Mouse (Mus musculus): ENCODE data around the gene BC004004. TPM values are rescaled to one million over a fixed set of nuclear protein-coding genes. Genes with fewer than 3 reads are reported as not detected.

The BC004004 gene
- polyA plus RNA-seq, 1 experiment from 2014 or later: 73.7 TPM

GRCm38 (mm10) chr17:29302149-29302548 is 33.6 kb downstream of the BC004004 start:
- no peak overlapping the region for H3K9ac ChIP-seq (replicated peaks)
- peaks cover 47% of the 10 kb centered on the region for H3K36me3 ChIP-seq
- H3K27me3 ChIP-seq: peaks cover 10% of the 10 kb centered on the region; the same call in 1 of the 2 replicates
- no peaks in the 10 kb centered on the region for H3K9me3 ChIP-seq
- H3K4me1 ChIP-seq: peaks cover 13% of the 10 kb centered on the region
- 78% methylated on average over 5 of the region's 5 CpGs for WGBS
- H3K4me2 ChIP-seq (replicated peaks): no peak overlapping the region
- no peak for ATAC-seq (ENCODE audit: low FRiP score, low read depth)
- no peak overlapping the region for H3K4me3 ChIP-seq
- no peak overlapping the region for H3K27ac ChIP-seq (replicated peaks)

GRCm38 (mm10) chr17:29303087-29303486 is 34.5 kb downstream of the BC004004 start:
- Histone ChIP-seq H3K9ac (replicated peaks) (no peak overlapping the region), H3K36me3 (peaks cover 42% of the 10 kb centered on the region), H3K4me2 (replicated peaks) (no peak overlapping the region), H3K9me3 (no peaks in the 10 kb centered on the region), H3K4me1 (peaks cover 13% of the 10 kb centered on the region), H3K27me3 (peaks cover 10% of the 10 kb centered on the region; the same call in 1 of the 2 replicates), H3K4me3 (no peak overlapping the region), H3K27ac (replicated peaks) (no peak overlapping the region)
- ATAC-seq (ENCODE audit: low FRiP score, low read depth): no peak
- WGBS: 57% methylated on average over 3 of the region's 3 CpGs

GRCm38 (mm10) chr17:29303856-29304255 is 35.3 kb downstream of the BC004004 start:
- H3K36me3 ChIP-seq: peaks cover 36% of the 10 kb centered on the region
- peaks cover 10% of the 10 kb centered on the region; the same call in 1 of the 2 replicates for H3K27me3 ChIP-seq
- H3K9ac ChIP-seq (replicated peaks): no peak overlapping the region
- no peak overlapping the region for H3K4me3 ChIP-seq
- no peak overlapping the region for H3K4me2 ChIP-seq (replicated peaks)
- H3K4me1 ChIP-seq: peaks cover 13% of the 10 kb centered on the region
- no peak overlapping the region for H3K27ac ChIP-seq (replicated peaks)
- ATAC-seq (ENCODE audit: low FRiP score, low read depth): no peak
- 66% methylated on average over 3 of the region's 3 CpGs for WGBS
- no peaks in the 10 kb centered on the region for H3K9me3 ChIP-seq

- H3K4me1 ChIP-seq: peaks cover 16% of the 10 kb centered on the region
- ATAC-seq (ENCODE audit: low FRiP score, low read depth): no peak
- no peak overlapping the region for H3K9ac ChIP-seq (replicated peaks)
- no peaks in the 10 kb centered on the region for H3K9me3 ChIP-seq
- peaks cover 29% of the 10 kb centered on the region for H3K36me3 ChIP-seq
- no peak overlapping the region for H3K27ac ChIP-seq (replicated peaks)
- H3K4me3 ChIP-seq: no peak overlapping the region
- peaks cover 10% of the 10 kb centered on the region; the same call in 1 of the 2 replicates for H3K27me3 ChIP-seq
- H3K4me2 ChIP-seq (replicated peaks): no peak overlapping the region
- WGBS: 74% methylated on average over 13 of the region's 13 CpGs
Observed at GRCm38 (mm10) chr17:29304376-29305057, 35.9 kb downstream of the BC004004 start.

- no peak for ATAC-seq (ENCODE audit: low FRiP score, low read depth)
- no peak overlapping the region for H3K9ac ChIP-seq (replicated peaks)
Observed at GRCm38 (mm10) chr17:29305058-29305806, 36.6 kb downstream of the BC004004 start.

GRCm38 (mm10) chr17:29305871-29306270 is 37.3 kb downstream of the BC004004 start:
- H3K36me3 ChIP-seq: peaks cover 16% of the 10 kb centered on the region
- no peak for ATAC-seq (ENCODE audit: low FRiP score, low read depth)
- WGBS: 67% methylated on average over 7 of the region's 7 CpGs

More at GRCm38 (mm10) chr17:29305058-29305806, 36.6 kb downstream of the BC004004 start:
- Histone ChIP-seq H3K4me1 (peaks cover 16% of the 10 kb centered on the region), H3K4me2 (replicated peaks) (no peak overlapping the region), H3K27ac (replicated peaks) (no peak overlapping the region), H3K4me3 (no peak overlapping the region), H3K9me3 (no peaks in the 10 kb centered on the region), H3K36me3 (peaks cover 22% of the 10 kb centered on the region), H3K27me3 (peaks cover 10% of the 10 kb centered on the region; the same call in 1 of the 2 replicates)
- WGBS: 29% methylated on average over 15 of the region's 15 CpGs

GRCm38 (mm10) chr17:29310056-29310623 is 41.6 kb downstream of the BC004004 start:
- no peak overlapping the region for H3K27ac ChIP-seq (replicated peaks)
- 86% methylated on average over 21 of the region's 21 CpGs for WGBS
- H3K27me3 ChIP-seq: peaks cover 10% of the 10 kb centered on the region; the same call in 1 of the 2 replicates
- no peak overlapping the region for H3K9ac ChIP-seq (replicated peaks)
- no peaks in the 10 kb centered on the region for H3K36me3 ChIP-seq
- peaks cover 10% of the 10 kb centered on the region for H3K4me1 ChIP-seq
- H3K9me3 ChIP-seq: no peaks in the 10 kb centered on the region
- H3K4me2 ChIP-seq (replicated peaks): no peak overlapping the region
- H3K4me3 ChIP-seq: no peak overlapping the region
- ATAC-seq (ENCODE audit: low FRiP score, low read depth): no peak

More at GRCm38 (mm10) chr17:29305871-29306270, 37.3 kb downstream of the BC004004 start:
- Histone ChIP-seq H3K27me3 (peaks cover 10% of the 10 kb centered on the region; the same call in 1 of the 2 replicates), H3K4me1 (peaks cover 16% of the 10 kb centered on the region), H3K9ac (replicated peaks) (no peak overlapping the region), H3K9me3 (no peaks in the 10 kb centered on the region), H3K27ac (replicated peaks) (no peak overlapping the region), H3K4me3 (no peak overlapping the region), H3K4me2 (replicated peaks) (no peak overlapping the region)

GRCm38 (mm10) chr17:29311602-29312001 is 43.0 kb downstream of the BC004004 start:
- no peak overlapping the region for H3K4me3 ChIP-seq
- H3K27ac ChIP-seq (replicated peaks): no peak overlapping the region
- H3K9me3 ChIP-seq: no peaks in the 10 kb centered on the region
- H3K4me1 ChIP-seq: 0 out of 2 replicates have a peak, but pooled peaks cover 3% of the 10 kb centered on the region
- no peaks in the 10 kb centered on the region for H3K36me3 ChIP-seq
- no peaks in the 10 kb centered on the region for H3K27me3 ChIP-seq
- H3K4me2 ChIP-seq (replicated peaks): no peak overlapping the region
- no peak overlapping the region for H3K9ac ChIP-seq (replicated peaks)
- WGBS: 92% methylated on average over 8 of the region's 8 CpGs
- no peak for ATAC-seq (ENCODE audit: low FRiP score, low read depth)

- WGBS: 96% methylated on average over 2 of the region's 2 CpGs
- Histone ChIP-seq H3K27ac (replicated peaks) (no peak overlapping the region), H3K27me3 (no peaks in the 10 kb centered on the region), H3K9ac (replicated peaks) (no peak overlapping the region), H3K9me3 (no peaks in the 10 kb centered on the region), H3K4me2 (replicated peaks) (no peak overlapping the region), H3K4me1 (0 out of 2 replicates have a peak, but pooled peaks cover 3% of the 10 kb centered on the region), H3K4me3 (no peak overlapping the region), H3K36me3 (no peaks in the 10 kb centered on the region)
- ATAC-seq (ENCODE audit: low FRiP score, low read depth): no peak
Observed at GRCm38 (mm10) chr17:29312082-29312481, 43.5 kb downstream of the BC004004 start.

GRCm38 (mm10) chr17:29313300-29313699 is 44.7 kb downstream of the BC004004 start:
- ATAC-seq (ENCODE audit: low FRiP score, low read depth): no peak
- Histone ChIP-seq H3K27me3 (no peaks in the 10 kb centered on the region), H3K4me2 (replicated peaks) (no peak overlapping the region), H3K9me3 (no peaks in the 10 kb centered on the region), H3K27ac (replicated peaks) (no peak overlapping the region), H3K4me3 (no peak overlapping the region), H3K9ac (replicated peaks) (no peak overlapping the region), H3K36me3 (no peaks in the 10 kb centered on the region), H3K4me1 (0 out of 2 replicates have a peak, but pooled peaks cover 3% of the 10 kb centered on the region)

GRCm38 (mm10) chr17:29315672-29316465 is 47.3 kb downstream of the BC004004 start:
- WGBS: 55% methylated on average over 9 of the region's 9 CpGs
- H3K27ac ChIP-seq (replicated peaks): no peak overlapping the region
- H3K4me2 ChIP-seq (replicated peaks): no peak overlapping the region

More at GRCm38 (mm10) chr17:29315672-29316465, 47.3 kb downstream of the BC004004 start:
- no peaks in the 10 kb centered on the region for H3K9me3 ChIP-seq
- no peak overlapping the region for H3K9ac ChIP-seq (replicated peaks)
- no peaks in the 10 kb centered on the region for H3K36me3 ChIP-seq
- H3K4me3 ChIP-seq: no peak overlapping the region
- peaks cover 23% of the 10 kb centered on the region for H3K27me3 ChIP-seq
- ATAC-seq (ENCODE audit: low FRiP score, low read depth): no peak
- no peaks in the 10 kb centered on the region for H3K4me1 ChIP-seq
